Mouse (Mus musculus): ENCODE measurements around the gene Tbxas1. TPM values are rescaled to one million over a fixed set of nuclear protein-coding genes. Genes with fewer than 3 reads are reported as not detected.

Gene Tbxas1
- total RNA-seq (2014; rRNA removed), result 3.5 and 4.9 TPM in 2 replicates
- 0.61 and 1.1 TPM in 2 replicates for polyA plus RNA-seq (2012; rRNA removed)

- no peak for DNase-seq (ENCODE audit: extremely low read depth, low read depth, low spot score)
- Histone ChIP-seq H3K36me3 (ENCODE audit: control insufficient read depth, insufficient read depth, low read length) (no peaks in the 10 kb centered on the region), H3K9ac (ENCODE audit: low read depth, low read length) (peak within 1 kb of the TSS; percentile 96), H3K79me2 (ENCODE audit: control insufficient read depth, insufficient read depth, low read length) (peaks cover 10% of the 10 kb centered on the region; the same call in 1 of the 2 replicates), H3K4me1 (ENCODE audit: control insufficient read depth, insufficient read depth, low read length) (peaks cover 20% of the 10 kb centered on the region), H3K27me3 (ENCODE audit: control insufficient read depth, insufficient read depth, low read length) (no peaks in the 10 kb centered on the region), H3K4me3 (ENCODE audit: insufficient read depth, low read depth, low read length) (peak within 1 kb of the TSS; percentile 82), H3K27ac (replicated peaks; ENCODE audit: insufficient read depth, low read depth, low read length) (peak within 1 kb of the TSS; percentile 83)
- no peak for TF ChIP-seq POLR2A (IDR thresholded peaks at IDR 0.05; ENCODE audit: extremely low read depth, insufficient read depth, low read length)
- no peak for TF ChIP-seq CTCF (IDR thresholded peaks at IDR 0.05; ENCODE audit: low read depth, low read length)
- 4% methylated on average over 47 of the region's 77 CpGs for WGBS
Measured at GRCm38 (mm10) chr6:38875258-38876070, at the start of gene Tbxas1. Gene Tbxas1, plus strand, starts transcription at chr6:38875404.

DNA sequence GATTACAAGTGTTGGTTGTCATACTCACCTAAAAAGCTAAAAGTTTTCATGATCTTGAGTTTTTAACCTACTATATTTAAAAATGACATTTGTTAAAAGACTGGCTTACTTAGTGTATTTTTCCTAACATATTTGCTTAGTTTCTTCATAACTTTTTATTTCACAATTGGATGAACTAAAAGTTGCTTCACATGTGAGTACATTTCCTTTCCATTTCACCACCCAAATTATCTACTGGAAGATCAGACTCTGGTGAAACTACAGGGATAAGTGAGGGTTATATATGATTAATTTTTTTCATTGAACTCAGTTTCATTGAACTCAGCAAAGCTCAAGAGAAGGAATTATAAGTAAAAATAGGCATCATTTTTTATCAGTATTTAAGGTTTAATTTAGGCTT, 49.3 kb upstream of the Tbxas1 start:
- Histone ChIP-seq H3K36me3 (ENCODE audit: control insufficient read depth, insufficient read depth, low read length) (no peaks in the 10 kb centered on the region), H3K4me1 (ENCODE audit: control insufficient read depth, insufficient read depth, low read length) (peaks cover 36% of the 10 kb centered on the region)

DNA sequence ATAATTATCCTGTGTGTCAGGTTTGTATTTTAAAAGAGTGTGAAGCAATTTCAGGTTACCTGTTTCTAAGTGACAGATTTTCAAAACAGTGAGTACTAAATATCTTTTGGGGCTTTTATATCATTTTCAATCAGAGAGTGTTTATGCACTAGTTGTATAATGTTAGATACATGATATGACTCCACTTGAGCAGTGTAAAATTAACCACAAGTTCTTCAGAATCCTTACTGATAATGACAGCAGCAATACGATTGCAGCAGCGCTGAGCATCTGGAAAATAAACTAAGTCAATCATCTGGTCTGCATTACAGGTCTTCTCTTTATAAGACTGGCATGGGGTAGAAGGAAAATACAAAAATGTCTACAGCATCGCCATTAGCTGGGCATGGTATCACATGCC, 48.3 kb upstream of the Tbxas1 start:
- Histone ChIP-seq H3K4me1 (ENCODE audit: control insufficient read depth, insufficient read depth, low read length) (peaks cover 36% of the 10 kb centered on the region), H3K27ac (replicated peaks; ENCODE audit: insufficient read depth, low read depth, low read length) (peak overlapping the region; percentile 43; the same call in 1 of the 2 replicates), H3K9ac (ENCODE audit: low read depth, low read length) (no peak overlapping the region), H3K27me3 (ENCODE audit: control insufficient read depth, insufficient read depth, low read length) (no peaks in the 10 kb centered on the region), H3K36me3 (ENCODE audit: control insufficient read depth, insufficient read depth, low read length) (no peaks in the 10 kb centered on the region), H3K79me2 (ENCODE audit: control insufficient read depth, insufficient read depth, low read length) (peaks cover 30% of the 10 kb centered on the region; the same call in 1 of the 2 replicates), H3K4me3 (ENCODE audit: insufficient read depth, low read depth, low read length) (no peak overlapping the region)
- WGBS, result 86% methylated on average over 3 of the region's 3 CpGs
- DNase-seq (ENCODE audit: extremely low read depth, low read depth, low spot score), result no peak
- TF ChIP-seq POLR2A (IDR thresholded peaks at IDR 0.05; ENCODE audit: extremely low read depth, insufficient read depth, low read length), result no peak
- no peak for TF ChIP-seq CTCF (IDR thresholded peaks at IDR 0.05; ENCODE audit: low read depth, low read length)

More for the DNA sequence above, 49.3 kb upstream of the Tbxas1 start:
- DNase-seq (ENCODE audit: extremely low read depth, low read depth, low spot score), result peak; percentile 72
- H3K4me3 ChIP-seq (ENCODE audit: insufficient read depth, low read depth, low read length), result no peak overlapping the region
- H3K27me3 ChIP-seq (ENCODE audit: control insufficient read depth, insufficient read depth, low read length), result no peaks in the 10 kb centered on the region
- H3K27ac ChIP-seq (replicated peaks; ENCODE audit: insufficient read depth, low read depth, low read length), result peak overlapping the region; percentile 73
- no peak for TF ChIP-seq CTCF (IDR thresholded peaks at IDR 0.05; ENCODE audit: low read depth, low read length)
- no peak for TF ChIP-seq POLR2A (IDR thresholded peaks at IDR 0.05; ENCODE audit: extremely low read depth, insufficient read depth, low read length)
- H3K79me2 ChIP-seq (ENCODE audit: control insufficient read depth, insufficient read depth, low read length), result peaks cover 27% of the 10 kb centered on the region; the same call in 1 of the 2 replicates
- H3K9ac ChIP-seq (ENCODE audit: low read depth, low read length), result no peak overlapping the region

DNA sequence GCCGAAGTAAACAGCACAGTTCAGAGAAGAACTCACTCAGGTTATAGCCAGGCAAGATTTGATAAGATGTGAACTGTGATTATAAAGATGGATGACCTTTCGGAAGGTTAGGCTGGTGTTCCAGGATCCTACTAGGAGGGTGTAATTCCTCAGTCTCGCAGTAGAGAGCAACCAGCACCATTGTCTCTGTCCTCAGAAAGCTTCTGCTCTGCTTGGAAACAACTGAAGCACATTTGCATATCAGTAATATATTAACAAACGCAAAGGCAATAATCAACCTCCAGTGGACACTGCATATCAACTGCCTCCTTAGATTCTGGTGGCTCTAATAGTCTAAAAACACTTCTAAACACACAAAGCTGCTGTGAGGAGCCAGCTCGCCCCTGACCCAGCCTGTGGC, 47.8 kb upstream of the Tbxas1 start:
- Histone ChIP-seq H3K4me1 (ENCODE audit: control insufficient read depth, insufficient read depth, low read length) (peaks cover 35% of the 10 kb centered on the region), H3K4me3 (ENCODE audit: insufficient read depth, low read depth, low read length) (peak overlapping the region; percentile 25; the same call in 1 of the 2 replicates), H3K27ac (replicated peaks; ENCODE audit: insufficient read depth, low read depth, low read length) (peak overlapping the region; percentile 68), H3K36me3 (ENCODE audit: control insufficient read depth, insufficient read depth, low read length) (no peaks in the 10 kb centered on the region), H3K9ac (ENCODE audit: low read depth, low read length) (peak overlapping the region; percentile 41), H3K27me3 (ENCODE audit: control insufficient read depth, insufficient read depth, low read length) (no peaks in the 10 kb centered on the region), H3K79me2 (ENCODE audit: control insufficient read depth, insufficient read depth, low read length) (peaks cover 28% of the 10 kb centered on the region; the same call in 1 of the 2 replicates)
- TF ChIP-seq CTCF (IDR thresholded peaks at IDR 0.05; ENCODE audit: low read depth, low read length) (peak; percentile 37; the same call in 1 of the 2 replicates), POLR2A (IDR thresholded peaks at IDR 0.05; ENCODE audit: extremely low read depth, insufficient read depth, low read length) (no peak)
- DNase-seq (ENCODE audit: extremely low read depth, low read depth, low spot score), result peak; percentile 91
- 21% methylated on average over 5 of the region's 5 CpGs for WGBS

DNA sequence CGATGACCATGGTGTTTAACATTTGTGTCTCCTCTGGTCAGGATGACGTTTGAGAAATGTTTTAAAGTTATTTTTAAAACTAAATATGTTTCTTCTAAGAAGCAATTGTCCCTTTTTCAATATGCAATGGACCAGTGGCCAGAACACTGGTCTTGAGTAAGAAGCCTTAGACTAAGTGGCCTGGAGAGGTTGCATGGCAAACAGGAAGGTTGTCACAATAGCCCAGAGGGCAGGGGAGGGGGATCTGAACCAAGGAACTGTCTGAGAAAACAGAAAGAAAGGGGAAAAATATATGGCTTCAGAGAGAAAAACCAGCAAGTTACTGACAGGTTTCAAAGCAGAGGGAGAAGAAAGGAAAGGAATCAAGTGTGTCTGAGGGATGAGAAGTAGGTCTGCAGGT, 47.0 kb upstream of the Tbxas1 start:
- Histone ChIP-seq H3K9ac (ENCODE audit: low read depth, low read length) (peak overlapping the region; percentile 41), H3K79me2 (ENCODE audit: control insufficient read depth, insufficient read depth, low read length) (peaks cover 26% of the 10 kb centered on the region; the same call in 1 of the 2 replicates), H3K27me3 (ENCODE audit: control insufficient read depth, insufficient read depth, low read length) (no peaks in the 10 kb centered on the region), H3K4me3 (ENCODE audit: insufficient read depth, low read depth, low read length) (peak overlapping the region; percentile 25; the same call in 1 of the 2 replicates), H3K27ac (replicated peaks; ENCODE audit: insufficient read depth, low read depth, low read length) (peak overlapping the region; percentile 68), H3K4me1 (ENCODE audit: control insufficient read depth, insufficient read depth, low read length) (peaks cover 32% of the 10 kb centered on the region), H3K36me3 (ENCODE audit: control insufficient read depth, insufficient read depth, low read length) (no peaks in the 10 kb centered on the region)
- WGBS, result 64% methylated on average over 2 of the region's 2 CpGs
- TF ChIP-seq CTCF (IDR thresholded peaks at IDR 0.05; ENCODE audit: low read depth, low read length) (no peak), POLR2A (IDR thresholded peaks at IDR 0.05; ENCODE audit: extremely low read depth, insufficient read depth, low read length) (no peak)
- no peak for DNase-seq (ENCODE audit: extremely low read depth, low read depth, low spot score)
